Mouse (Mus musculus): Measurements from ENCODE around the gene Nostrin. TPM values are rescaled to one million over a fixed set of nuclear protein-coding genes. Genes with fewer than 3 reads are reported as not detected.

Nostrin gene
- polyA plus RNA-seq, 1 experiment, result not detected

- H3K27ac ChIP-seq (ENCODE audit: control insufficient read depth, insufficient read depth, low read depth, low read length, poor library complexity), result no peak overlapping the region
- H3K4me1 ChIP-seq (ENCODE audit: control insufficient read depth, insufficient read depth, low read length), result no peaks in the 10 kb centered on the region
- TF ChIP-seq CTCF (IDR thresholded peaks at IDR 0.05; ENCODE audit: control insufficient read depth, insufficient read depth, low read length), result no peak
- TF ChIP-seq POLR2A (IDR thresholded peaks at IDR 0.05; ENCODE audit: borderline replicate concordance, control insufficient read depth, low read depth, low read length), result no peak
- WGBS, result 72% methylated on average over 6 of the region's 6 CpGs
- H3K4me3 ChIP-seq (replicated peaks; ENCODE audit: control insufficient read depth, low read depth, low read length), result no peak overlapping the region
These were observed 53.1 kb downstream of the Nostrin start for GRCm38 (mm10) chr2:69188732-69189131.

GRCm38 (mm10) chr2:69189222-69189621 lies 53.6 kb downstream of the Nostrin start:
- Histone ChIP-seq H3K27ac (ENCODE audit: control insufficient read depth, insufficient read depth, low read depth, low read length, poor library complexity) (no peak overlapping the region), H3K4me1 (ENCODE audit: control insufficient read depth, insufficient read depth, low read length) (no peaks in the 10 kb centered on the region), H3K4me3 (replicated peaks; ENCODE audit: control insufficient read depth, low read depth, low read length) (no peak overlapping the region)
- WGBS, result 72% methylated on average over 4 of the region's 4 CpGs
- TF ChIP-seq POLR2A (IDR thresholded peaks at IDR 0.05; ENCODE audit: borderline replicate concordance, control insufficient read depth, low read depth, low read length) (no peak), CTCF (IDR thresholded peaks at IDR 0.05; ENCODE audit: control insufficient read depth, insufficient read depth, low read length) (no peak)

GRCm38 (mm10) chr2:69191059-69191458 lies 55.5 kb downstream of the Nostrin start:
- 62% methylated on average over 5 of the region's 5 CpGs for WGBS
- H3K4me3 ChIP-seq (replicated peaks; ENCODE audit: control insufficient read depth, low read depth, low read length), result no peak overlapping the region
- no peak overlapping the region for H3K27ac ChIP-seq (ENCODE audit: control insufficient read depth, insufficient read depth, low read depth, low read length, poor library complexity)
- H3K4me1 ChIP-seq (ENCODE audit: control insufficient read depth, insufficient read depth, low read length), result no peaks in the 10 kb centered on the region
- no peak for TF ChIP-seq CTCF (IDR thresholded peaks at IDR 0.05; ENCODE audit: control insufficient read depth, insufficient read depth, low read length)
- TF ChIP-seq POLR2A (IDR thresholded peaks at IDR 0.05; ENCODE audit: borderline replicate concordance, control insufficient read depth, low read depth, low read length), result no peak

- TF ChIP-seq POLR2A (IDR thresholded peaks at IDR 0.05; ENCODE audit: borderline replicate concordance, control insufficient read depth, low read depth, low read length), result no peak
- TF ChIP-seq CTCF (IDR thresholded peaks at IDR 0.05; ENCODE audit: control insufficient read depth, insufficient read depth, low read length), result no peak
- no peaks in the 10 kb centered on the region for H3K4me1 ChIP-seq (ENCODE audit: control insufficient read depth, insufficient read depth, low read length)
- H3K4me3 ChIP-seq (replicated peaks; ENCODE audit: control insufficient read depth, low read depth, low read length), result no peak overlapping the region
- 84% methylated on average over 5 of the region's 5 CpGs for WGBS
- H3K27ac ChIP-seq (ENCODE audit: control insufficient read depth, insufficient read depth, low read depth, low read length, poor library complexity), result no peak overlapping the region
These were observed 58.0 kb downstream of the Nostrin start for GRCm38 (mm10) chr2:69193555-69193954.

- Histone ChIP-seq H3K27ac (ENCODE audit: control insufficient read depth, insufficient read depth, low read depth, low read length, poor library complexity) (no peak overlapping the region), H3K4me1 (ENCODE audit: control insufficient read depth, insufficient read depth, low read length) (no peaks in the 10 kb centered on the region), H3K4me3 (replicated peaks; ENCODE audit: control insufficient read depth, low read depth, low read length) (peak overlapping the region; percentile 83)
- TF ChIP-seq CTCF (IDR thresholded peaks at IDR 0.05; ENCODE audit: control insufficient read depth, insufficient read depth, low read length), result no peak
- no peak for TF ChIP-seq POLR2A (IDR thresholded peaks at IDR 0.05; ENCODE audit: borderline replicate concordance, control insufficient read depth, low read depth, low read length)
- 22% methylated on average over 6 of the region's 6 CpGs for WGBS
These were observed 69.6 kb downstream of the Nostrin start for GRCm38 (mm10) chr2:69205185-69205584.

- no peaks in the 10 kb centered on the region for H3K4me1 ChIP-seq (ENCODE audit: control insufficient read depth, insufficient read depth, low read length)
- under 1% methylated on average over 46 of the region's 46 CpGs for WGBS
- TF ChIP-seq CTCF (IDR thresholded peaks at IDR 0.05; ENCODE audit: control insufficient read depth, insufficient read depth, low read length) (no peak), POLR2A (IDR thresholded peaks at IDR 0.05; ENCODE audit: borderline replicate concordance, control insufficient read depth, low read depth, low read length) (peak; percentile 90; the same call in 1 of the 2 replicates)
- peak within 1 kb of the TSS; percentile 83 for H3K4me3 ChIP-seq (replicated peaks; ENCODE audit: control insufficient read depth, low read depth, low read length)
- peak within 1 kb of the TSS; percentile 54; the same call in 1 of the 2 replicates for H3K27ac ChIP-seq (ENCODE audit: control insufficient read depth, insufficient read depth, low read depth, low read length, poor library complexity)
These were observed 70.3 kb downstream of the Nostrin start, which contains the start of gene Spc25 for GRCm38 (mm10) chr2:69205791-69206351. Spc25 (minus strand) TSS chr2:69206194.

GRCm38 (mm10) chr2:69206523-69206922 lies 70.9 kb downstream of the Nostrin start:
- H3K4me3 ChIP-seq (replicated peaks; ENCODE audit: control insufficient read depth, low read depth, low read length), result no peak overlapping the region

GRCm38 (mm10) chr2:69209684-69210083 lies 74.1 kb downstream of the Nostrin start:
- Histone ChIP-seq H3K4me3 (replicated peaks; ENCODE audit: control insufficient read depth, low read depth, low read length) (no peak overlapping the region), H3K27ac (ENCODE audit: control insufficient read depth, insufficient read depth, low read depth, low read length, poor library complexity) (no peak overlapping the region), H3K4me1 (ENCODE audit: control insufficient read depth, insufficient read depth, low read length) (no peaks in the 10 kb centered on the region)
- WGBS, result 86% methylated on average over 3 of the region's 3 CpGs
- no peak for TF ChIP-seq POLR2A (IDR thresholded peaks at IDR 0.05; ENCODE audit: borderline replicate concordance, control insufficient read depth, low read depth, low read length)
- TF ChIP-seq CTCF (IDR thresholded peaks at IDR 0.05; ENCODE audit: control insufficient read depth, insufficient read depth, low read length), result no peak

More at GRCm38 (mm10) chr2:69206523-69206922, 70.9 kb downstream of the Nostrin start:
- TF ChIP-seq POLR2A (IDR thresholded peaks at IDR 0.05; ENCODE audit: borderline replicate concordance, control insufficient read depth, low read depth, low read length) (no peak), CTCF (IDR thresholded peaks at IDR 0.05; ENCODE audit: control insufficient read depth, insufficient read depth, low read length) (no peak)
- WGBS, result 23% methylated on average over 7 of the region's 7 CpGs
- Histone ChIP-seq H3K4me1 (ENCODE audit: control insufficient read depth, insufficient read depth, low read length) (no peaks in the 10 kb centered on the region), H3K27ac (ENCODE audit: control insufficient read depth, insufficient read depth, low read depth, low read length, poor library complexity) (no peak overlapping the region)
